9 mouse cellular contexts compared by ENCODE assay signal in the genomic region with DNA sequence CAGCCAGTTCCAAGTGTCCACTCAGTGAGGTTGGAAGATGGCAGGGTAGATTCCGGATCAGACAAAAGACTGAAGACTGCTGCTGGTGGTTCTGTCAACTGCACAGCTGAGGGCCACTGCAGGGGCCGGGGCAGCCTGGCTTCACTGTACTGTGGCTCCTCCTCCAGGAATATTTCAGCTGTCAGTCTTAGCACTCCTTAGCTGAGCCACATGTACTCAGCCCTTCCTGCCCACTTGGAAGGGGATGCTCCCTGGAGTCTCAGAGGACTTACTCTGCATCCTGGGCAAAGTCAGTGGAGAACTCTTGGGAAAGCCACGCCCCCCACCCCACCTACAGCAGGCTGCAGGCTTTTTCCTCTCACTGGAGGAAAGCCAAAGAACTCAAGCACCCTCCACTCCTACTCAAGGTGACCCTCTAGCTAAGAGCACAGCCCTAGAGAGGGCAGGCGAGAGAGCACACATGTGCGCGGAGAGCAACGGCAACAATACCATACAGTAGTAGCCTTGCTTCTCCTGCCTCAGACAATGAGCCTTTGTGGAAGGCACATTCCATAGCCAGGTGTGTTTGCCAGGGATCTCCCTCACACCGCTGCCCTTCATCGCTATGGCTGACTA. TPM values are rescaled to one million over a fixed set of nuclear protein-coding genes. Genes with fewer than 3 reads are reported as not detected.
A peak's percentile ranks its signal among the peaks of the same experiment; 100 is the strongest.
DNase-seq lines count a peak whose midpoint lies in the region; ATAC-seq and TF ChIP-seq lines count a peak whose summit lies in the region.
"Had no signal": no experiment of that assay in that cellular context is flagged by ENCODE, and none has a peak within 500 bp of the region (broad histone marks: within the 10 kb centered on the region; RNA-seq: fewer than 3 reads in every experiment).

No protein-coding gene starts in this region.

- WGBS in kidney, embryonic 14.5 days = 53% methylated on average over 9 of the region's 9 CpGs
- WGBS in lung, embryonic 15.5 days = 49% methylated on average over 9 of the region's 9 CpGs

- no peak overlapping the region for H3K4me3 ChIP-seq in kidney, embryonic 14.5 days (ENCODE audit: low read length)
- no peak overlapping the region for H3K4me3 ChIP-seq in lung, embryonic 15.5 days
- no peak overlapping the region for H3K4me3 ChIP-seq in gastrocnemius, adult 2 months
- H3K4me3 ChIP-seq: heart, adult 2 months; neural tube, embryonic 13.5 days had no signal

- intact Hi-C loops in gastrocnemius, adult 2 months (cut with DNase I) = no loop called here
- intact Hi-C loops in gastrocnemius, postnatal 14 days (cut with DNase I; ENCODE audit: low total_unique reads) = no loop called here

- no peak overlapping the region for H3K27ac ChIP-seq in kidney, embryonic 14.5 days (ENCODE audit: low read depth, low read length)
- peak overlapping the region; percentile 91 for H3K27ac ChIP-seq in lung, embryonic 15.5 days
- H3K27ac ChIP-seq in gastrocnemius, adult 2 months = no peak overlapping the region
- H3K27ac ChIP-seq: heart, adult 2 months; neural tube, embryonic 13.5 days had no signal

- H3K36me3 ChIP-seq in kidney, embryonic 14.5 days (ENCODE audit: control insufficient read depth, insufficient read depth, low read length) = no peaks in the 10 kb centered on the region
- no peaks in the 10 kb centered on the region for H3K36me3 ChIP-seq in lung, embryonic 15.5 days
- H3K36me3 ChIP-seq: neural tube, embryonic 13.5 days had no signal

- ATAC-seq in kidney, embryonic 14.5 days (ENCODE audit: low FRiP score, low TSS enrichment) = peak; percentile 73
- peak; percentile 93 for ATAC-seq in lung, embryonic 15.5 days (ENCODE audit: borderline replicate concordance, extremely low read depth, low FRiP score, low TSS enrichment)

- H3K9ac ChIP-seq in kidney, embryonic 14.5 days (ENCODE audit: low read depth, low read length) = no peak overlapping the region
- H3K9ac ChIP-seq in lung, embryonic 15.5 days = no peak overlapping the region
- H3K9ac ChIP-seq: neural tube, embryonic 13.5 days had no signal

- no peak for TF ChIP-seq CTCF in gastrocnemius, adult 2 months (IDR thresholded peaks at IDR 0.05)

- no peaks in the 10 kb centered on the region for H3K27me3 ChIP-seq in kidney, embryonic 14.5 days (ENCODE audit: control insufficient read depth, insufficient read depth, low read length)
- H3K27me3 ChIP-seq in lung, embryonic 15.5 days = no peaks in the 10 kb centered on the region
- H3K27me3 ChIP-seq: neural tube, embryonic 13.5 days had no signal

- DNase-seq in ES-CJ7 (ENCODE audit: low read depth, low spot score) = peak; percentile 44
- peak; percentile 19 for DNase-seq in NIH3T3 (ENCODE audit: low read depth)
- no peak for DNase-seq in gastrocnemius, adult 2 months
- no peak for DNase-seq in frontal cortex, postnatal 36 days (ENCODE audit: low spot score in 2 of 2)
- DNase-seq in gastrocnemius, postnatal 14 days = no peak
- DNase-seq: heart, adult 2 months had no signal

- H3K9me3 ChIP-seq in kidney, embryonic 14.5 days (ENCODE audit: control insufficient read depth, low read length) = no peaks in the 10 kb centered on the region
- H3K9me3 ChIP-seq in lung, embryonic 15.5 days = no peaks in the 10 kb centered on the region
- H3K9me3 ChIP-seq: neural tube, embryonic 13.5 days had no signal

- H3K4me2 ChIP-seq in kidney, embryonic 14.5 days (replicated peaks; ENCODE audit: low read depth, low read length) = no peak overlapping the region
- H3K4me2 ChIP-seq in lung, embryonic 15.5 days = no peak overlapping the region
- H3K4me2 ChIP-seq: neural tube, embryonic 13.5 days had no signal

- H3K4me1 ChIP-seq in kidney, embryonic 14.5 days (ENCODE audit: control insufficient read depth, insufficient read depth, low read length) = peaks cover 17% of the 10 kb centered on the region; the same call in 1 of the 2 replicates
- peaks cover 38% of the 10 kb centered on the region for H3K4me1 ChIP-seq in lung, embryonic 15.5 days
- H3K4me1 ChIP-seq: neural tube, embryonic 13.5 days had no signal

RNA-seq across cellular contexts. Expression of a gene that starts 32.3 kb away (rescaled TPM):
- 138 and 170 TPM in 2 replicates for polyA plus RNA-seq in kidney, embryonic 14.5 days (2014; fragmentation: Nextera tagmentation; extraction: Ambion mirVana)
- 130 and 136 TPM in 2 replicates for polyA plus RNA-seq in lung, embryonic 15.5 days (2015; fragmentation: Nextera tagmentation; extraction: Ambion mirVana)
- total RNA-seq in gastrocnemius, adult 2 months (2021) = 10 to 100 TPM; 39.3 to 53.3 TPM
- total RNA-seq in gastrocnemius, postnatal 14 days (2021) = 10 to 100 TPM; 47.4 to 50.7 TPM

RNA-seq across cellular contexts. Expression of a gene that starts 32.4 kb away (rescaled TPM):
- polyA plus RNA-seq in kidney, embryonic 14.5 days (2014; fragmentation: Nextera tagmentation; extraction: Ambion mirVana) = 50.2 and 59.0 TPM in 2 replicates
- 150 and 162 TPM in 2 replicates for polyA plus RNA-seq in lung, embryonic 15.5 days (2015; fragmentation: Nextera tagmentation; extraction: Ambion mirVana)
- total RNA-seq in gastrocnemius, adult 2 months (2021) = 10 to 100 TPM; 13.2 to 18.0 TPM
- total RNA-seq in gastrocnemius, postnatal 14 days (2021) = 10 to 100 TPM; 18.0 to 20.0 TPM

Comparison
In these comparisons a context has a peak if more than half of its experiments do, and no peak if none do; other contexts are left out.
1. DNase-seq: peak in ES-CJ7 (single experiment) and NIH3T3 (single experiment); none in gastrocnemius, adult 2 months (single experiment), frontal cortex, postnatal 36 days (0 of 2) and gastrocnemius, postnatal 14 days (single experiment).